Mouse (Mus musculus) NIH3T3 (cell line): ENCODE data around the gene 0610037L13Rik.
A peak's percentile ranks its signal among the peaks of the same experiment; 100 is the strongest.

Experiments used
- DNase-seq: peaks from one replicate; pipeline ENCODE4 v3.0.0-alpha.2; 2012; ENCODE audit warnings: low read depth

The 0610037L13Rik gene

DNA sequence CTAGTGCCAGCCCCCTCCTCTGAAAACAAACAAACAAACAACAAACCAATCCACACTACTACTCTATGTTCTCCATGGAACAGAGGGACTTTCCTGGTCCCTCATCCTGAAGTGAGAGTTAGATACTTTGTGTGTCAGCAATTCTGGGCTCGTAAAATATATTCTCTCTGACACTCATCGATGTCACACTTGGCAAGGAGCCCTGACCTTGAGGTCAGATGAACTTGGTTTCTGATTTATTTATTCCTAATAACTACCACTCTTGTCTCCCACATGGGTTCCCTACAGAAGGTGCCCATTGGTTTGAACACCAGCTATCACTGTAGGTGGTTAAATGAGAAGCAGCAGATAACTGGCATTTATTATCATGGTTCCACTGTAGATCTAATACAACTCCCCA, 30.7 kb downstream of the 0610037L13Rik start:
- DNase-seq: peak; percentile 41

DNA sequence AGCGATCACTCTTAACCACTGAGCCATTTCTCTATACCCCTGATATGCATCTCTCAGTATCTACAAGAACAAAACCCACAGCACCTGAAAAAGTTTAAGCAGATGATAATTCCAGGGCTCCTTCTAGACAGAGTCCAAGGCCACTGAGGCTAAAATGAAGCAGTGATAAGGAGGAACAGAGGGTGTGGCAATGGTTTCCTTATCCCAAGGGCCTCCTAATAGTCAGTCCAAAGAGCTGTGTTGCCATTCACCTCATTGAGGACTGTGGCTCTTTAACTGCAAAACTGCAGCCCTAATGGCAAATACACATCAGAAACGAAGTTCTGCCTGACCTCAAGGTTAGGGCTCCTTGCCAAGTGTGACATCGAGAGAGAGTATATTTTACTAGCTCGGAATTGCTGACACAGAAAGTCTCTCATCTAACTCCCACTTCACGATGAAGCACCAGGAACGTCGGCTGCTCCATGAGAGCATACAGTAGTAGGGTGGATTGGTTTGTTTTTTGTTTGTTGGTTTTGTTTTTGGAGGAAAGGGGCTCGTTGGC, 31.6 kb downstream of the 0610037L13Rik start:
- peak; percentile 42 for DNase-seq

DNA sequence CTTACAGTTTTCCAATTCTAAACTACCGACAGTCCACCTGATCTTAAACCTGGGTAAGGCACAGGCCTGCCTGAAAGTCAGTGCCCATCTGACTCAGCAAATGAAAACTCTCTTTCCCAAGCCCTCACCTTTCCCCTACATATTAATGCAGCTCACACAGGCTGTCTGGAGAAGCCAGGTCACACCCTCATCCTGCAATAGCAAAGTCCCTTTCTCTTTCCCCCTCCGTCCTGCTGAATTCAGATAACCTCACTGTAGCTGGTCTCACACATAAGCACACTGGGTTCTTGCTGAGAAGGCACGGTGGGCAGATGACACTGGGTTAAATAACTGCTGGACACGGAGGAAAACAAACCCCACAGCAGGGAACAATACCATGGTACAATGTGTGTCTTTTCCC, 32.3 kb downstream of the 0610037L13Rik start:
- DNase-seq: peak; percentile 63

DNA sequence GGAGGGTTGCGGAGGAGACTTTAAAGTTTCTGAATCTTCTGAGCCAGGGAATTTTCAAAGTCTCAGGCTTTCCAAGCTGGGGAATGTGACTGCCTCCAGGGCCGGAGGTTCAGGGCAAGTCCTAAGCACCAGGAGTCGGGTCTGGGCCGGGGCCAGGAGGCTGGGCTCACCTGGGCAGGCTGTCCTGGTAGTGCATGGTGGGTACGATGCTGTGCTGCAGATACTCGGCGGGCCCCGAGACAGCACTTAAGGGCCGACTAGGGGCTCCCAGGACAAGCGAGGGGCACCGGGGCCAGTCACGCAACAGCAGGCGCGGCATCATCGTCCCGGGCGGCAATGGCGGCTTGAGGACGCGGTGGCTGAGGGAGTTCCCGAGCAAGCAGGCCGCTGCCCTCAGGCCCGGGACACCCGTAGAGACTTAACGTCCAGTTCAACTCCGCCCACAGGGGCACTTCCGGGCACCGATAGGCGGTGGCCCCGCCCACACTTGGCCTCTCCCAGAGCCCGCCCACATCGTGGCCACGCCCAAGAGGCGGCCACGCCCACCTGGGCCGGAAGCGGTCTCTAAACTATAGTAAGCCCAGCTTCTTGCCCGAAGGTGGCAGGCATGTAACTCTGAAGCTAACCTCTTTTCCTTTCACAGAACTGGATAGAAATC, 33.7 kb downstream of the 0610037L13Rik start, which contains the start of gene Cpt2:
Cpt2 (minus strand) TSS at position 466 of the 658 bp plus-strand sequence.
- peak; percentile 100 for DNase-seq

DNA sequence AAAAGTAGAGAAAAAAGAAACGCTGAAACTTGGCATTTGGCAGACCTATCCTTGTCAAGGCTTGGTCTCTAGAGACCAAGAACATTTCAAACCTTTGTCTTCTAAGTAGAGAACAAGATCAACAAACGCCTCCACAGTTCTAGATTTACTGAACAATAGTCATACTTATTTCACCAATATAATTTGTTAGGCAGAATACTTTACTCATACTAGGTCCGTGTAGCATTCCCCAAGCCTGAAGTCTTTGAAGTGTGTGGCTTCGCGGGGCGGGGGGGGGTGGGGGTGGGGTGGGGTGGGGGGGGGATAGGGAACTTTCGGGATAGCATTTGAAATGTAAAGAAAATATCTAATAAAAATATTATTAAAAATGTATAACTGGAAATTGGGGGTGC, 34.2 kb downstream of the 0610037L13Rik start:
- DNase-seq: no peak

DNA sequence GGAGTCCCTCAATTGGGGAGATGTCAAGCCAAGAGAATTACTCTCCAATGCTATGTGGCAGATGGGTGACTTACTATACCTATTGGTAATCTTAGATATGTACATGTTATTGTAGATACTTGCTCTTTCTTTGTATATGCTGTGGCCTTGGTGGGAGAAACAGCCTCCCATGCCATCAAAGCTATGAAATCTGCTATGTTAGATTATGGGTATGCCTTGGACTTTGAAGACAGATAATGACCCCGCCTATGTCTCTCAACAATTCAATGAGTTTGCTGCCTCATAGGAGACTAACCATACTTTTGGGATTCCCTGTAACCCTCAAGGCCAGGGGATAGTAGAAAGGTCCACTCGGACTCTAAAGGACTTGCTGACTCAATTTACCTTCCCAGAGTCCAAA, 38.7 kb downstream of the 0610037L13Rik start:
- DNase-seq: no peak

DNA sequence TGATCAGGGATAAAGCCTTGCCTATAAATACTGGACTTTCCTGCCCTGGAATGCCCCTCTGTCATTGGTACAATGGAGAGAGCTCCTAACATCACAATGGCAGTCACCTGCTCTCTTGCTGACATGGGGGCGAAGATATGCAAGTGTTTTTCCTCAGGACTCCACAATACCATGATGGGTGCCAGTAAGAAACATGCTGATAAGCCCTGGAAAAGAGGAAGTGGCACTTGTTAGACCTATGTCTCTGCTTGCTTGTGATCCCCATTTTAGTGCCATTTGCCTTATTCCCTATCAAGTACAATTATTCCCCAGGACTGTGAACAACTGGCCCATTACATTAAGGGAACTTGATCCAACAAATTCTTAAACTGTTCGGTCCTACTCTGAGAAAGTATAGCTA, 39.1 kb downstream of the 0610037L13Rik start:
- no peak for DNase-seq

DNA sequence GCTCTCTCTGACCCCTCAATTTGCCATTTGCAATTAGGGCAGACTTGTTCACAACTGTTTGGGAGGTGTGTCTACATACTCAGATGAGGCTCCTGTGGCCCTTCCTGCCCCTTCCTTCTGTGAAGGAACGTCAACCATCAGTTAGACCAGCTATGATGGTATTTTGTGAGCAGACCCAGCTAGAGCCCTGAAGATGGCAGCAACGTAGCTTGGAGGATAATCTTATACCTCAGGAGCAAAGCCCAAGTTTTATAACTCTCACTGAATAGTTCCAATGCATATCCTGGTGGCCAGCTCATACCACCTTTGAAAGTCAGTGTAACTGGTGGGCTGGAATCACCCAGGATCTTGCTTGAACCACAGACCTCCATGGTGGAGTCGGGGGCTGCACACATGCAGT, 41.8 kb downstream of the 0610037L13Rik start:
- peak; percentile 60 for DNase-seq

DNA sequence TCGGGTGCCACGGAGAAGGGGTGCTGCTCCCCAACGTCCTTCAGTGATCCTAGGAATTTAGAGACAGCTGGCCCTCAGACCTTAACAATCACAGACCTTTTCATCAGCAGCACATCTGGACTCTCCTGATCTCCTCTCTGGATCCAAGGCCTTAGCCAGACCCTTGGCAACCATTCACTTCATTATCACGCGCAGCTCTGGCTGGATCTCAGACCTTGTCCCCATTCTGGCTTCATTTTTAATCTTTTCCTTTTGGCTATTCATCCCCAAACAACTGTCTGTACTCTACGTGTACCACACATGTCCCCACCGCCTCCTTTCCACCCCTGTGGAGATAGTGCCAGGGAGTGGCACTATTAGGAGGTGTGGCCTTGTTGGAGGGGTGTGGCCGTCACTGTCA, 43.6 kb downstream of the 0610037L13Rik start:
- no peak for DNase-seq

DNA sequence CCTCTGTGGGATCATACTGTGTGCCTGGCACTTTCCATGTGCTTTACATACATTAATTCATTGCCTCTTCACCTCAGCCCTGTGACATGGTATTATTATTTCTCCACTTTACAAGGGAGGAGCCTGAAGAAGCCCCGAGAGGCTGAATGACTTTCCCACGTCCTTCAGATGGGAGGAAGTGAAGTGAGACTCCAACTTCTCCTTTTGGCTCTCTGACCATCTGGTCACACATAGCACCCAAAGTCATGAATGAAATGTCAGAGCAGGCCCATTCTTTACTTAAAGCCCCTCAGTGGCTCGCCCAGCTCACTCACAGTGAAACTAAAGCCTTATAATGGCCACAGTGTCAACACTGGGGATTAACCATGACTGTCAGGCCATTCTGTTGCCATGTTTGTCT, 45.6 kb downstream of the 0610037L13Rik start:
- no peak for DNase-seq

DNA sequence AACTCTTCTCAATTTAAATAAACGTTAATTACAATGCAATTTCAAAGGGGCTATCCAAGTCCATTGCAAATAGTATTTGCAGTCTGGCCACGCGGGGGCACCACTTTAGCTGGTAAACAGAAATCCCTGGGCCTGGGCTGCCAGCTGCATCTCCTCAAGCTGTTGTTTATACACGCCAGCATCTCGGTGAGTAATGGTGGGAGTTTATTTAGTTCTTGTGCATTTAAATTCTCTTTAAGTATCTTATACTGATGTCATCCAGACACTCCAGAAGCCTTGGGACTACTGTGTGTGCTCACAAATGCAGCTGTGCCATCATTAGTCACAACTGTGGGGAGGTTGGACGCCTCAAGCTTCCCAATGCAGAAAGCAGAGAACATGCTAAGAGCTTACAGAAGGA, 47.7 kb downstream of the 0610037L13Rik start:
- peak; percentile 92 for DNase-seq

DNA sequence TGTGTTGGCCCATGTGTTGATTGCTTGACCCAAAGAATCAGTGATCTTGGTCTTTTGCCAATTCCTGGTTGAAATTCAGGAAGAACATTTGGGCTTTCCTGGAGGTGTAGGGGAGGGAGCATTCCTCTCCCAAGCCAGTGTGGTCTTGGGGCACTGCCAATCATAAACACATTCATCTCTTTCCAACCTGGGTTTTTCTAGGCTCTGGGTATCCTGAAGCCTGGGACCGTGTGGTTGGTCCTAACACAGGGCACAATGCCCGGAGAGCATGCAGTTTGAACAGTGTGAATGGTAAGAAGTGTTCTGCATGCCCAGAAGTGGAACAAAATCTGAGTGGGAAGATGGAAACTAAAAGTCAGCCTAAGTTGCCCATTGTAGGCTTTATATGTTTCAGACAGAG, 48.5 kb downstream of the 0610037L13Rik start:
- DNase-seq: peak; percentile 71

DNA sequence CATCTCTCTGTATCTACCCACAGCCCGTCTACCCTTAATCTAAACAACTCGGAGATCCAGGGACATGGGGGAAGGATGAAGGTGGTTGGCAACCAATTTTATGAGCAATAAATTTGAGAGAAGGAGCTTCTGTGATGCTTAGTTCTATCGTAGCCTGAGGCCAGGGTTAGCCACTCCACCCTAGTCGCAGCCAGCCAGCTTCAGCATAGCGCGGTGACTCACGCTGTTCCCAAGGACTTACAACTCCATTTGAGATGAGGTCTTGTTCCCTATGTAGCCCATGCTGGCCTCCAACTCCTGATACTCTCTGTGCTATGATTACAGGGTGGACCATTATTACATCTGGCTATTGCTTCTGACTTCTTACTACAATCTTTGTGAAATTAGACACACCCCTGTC, 53.1 kb downstream of the 0610037L13Rik start:
- no peak for DNase-seq

DNA sequence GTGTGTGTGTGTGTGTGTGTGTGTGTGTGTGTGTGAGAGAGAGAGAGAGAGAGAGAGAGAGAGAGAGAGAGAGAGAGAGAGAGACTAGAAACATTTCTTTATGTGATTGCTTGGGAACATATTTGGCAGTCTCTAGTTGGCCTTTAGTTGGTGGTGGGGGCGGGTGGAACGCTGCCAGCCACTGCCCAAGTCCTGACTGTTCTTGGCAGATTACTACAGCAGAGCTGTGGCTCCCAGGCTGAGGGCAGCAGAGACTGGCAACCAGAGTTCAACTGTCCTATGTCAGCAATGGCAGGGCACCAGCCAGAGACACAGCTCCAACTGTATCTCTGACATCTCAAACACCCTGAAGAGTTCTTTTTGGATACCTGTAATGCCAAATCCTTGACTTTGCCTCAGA, 54.5 kb downstream of the 0610037L13Rik start:
- DNase-seq: peak; percentile 66
